Mouse (Mus musculus) embryonic facial prominence, embryonic 11.5 days (tissue): ENCODE measurements at regions not wholly inside any gene's neighbourhood (a gene's known extent, or its start where the extent isn't known, plus 50 kb on each side); places are given as distances from the start of the nearest gene placed in this dataset.

Experiments
- ATAC-seq: fragments of 200-750 bp; cut with Nextera tagmentation; replicated peaks from 2 replicates; pipeline ENCODE4 v1.8.0; 2017; ENCODE audit warnings: low read depth; ENCODE audit not compliant: insufficient number of reproducible peaks, low FRiP score, low TSS enrichment
- DNase-seq: peaks from one replicate; pipeline ENCODE4 v3.0.0-alpha.2; 2015; ENCODE audit warnings: low spot score
- H3K27ac ChIP-seq: fragments of 300-500 bp; sonication (generic); replicated peaks from 2 replicates; pipeline ENCODE4 v1.5.1; 2014; ENCODE audit warnings: mild to moderate bottlenecking, low read depth, low read length, control low read depth
- H3K27me3 ChIP-seq: fragments of 300-500 bp; sonication (generic); 2 replicates; pipeline ENCODE4 v1.6.1; 2014; ENCODE audit warnings: mild to moderate bottlenecking, low read length, moderate library complexity, mixed read lengths; ENCODE audit not compliant: control insufficient read depth, insufficient read depth
- H3K36me3 ChIP-seq: fragments of 300-500 bp; sonication (generic); replicated peaks from 2 replicates; pipeline ENCODE4 v1.6.1; 2014; ENCODE audit warnings: low read depth, mild to moderate bottlenecking, low read length, moderate library complexity, mixed read lengths; ENCODE audit not compliant: control insufficient read depth, insufficient read depth
- H3K4me1 ChIP-seq: fragments of 300-500 bp; sonication (generic); 2 replicates; pipeline ENCODE4 v1.6.1; 2014; ENCODE audit warnings: low read length, mixed read lengths; ENCODE audit not compliant: control insufficient read depth, insufficient read depth
- H3K4me2 ChIP-seq: fragments of 300-500 bp; sonication (generic); 2 replicates; pipeline ENCODE4 v1.6.1; 2014; ENCODE audit warnings: low read depth, mild to moderate bottlenecking, control low read depth, low read length, moderate library complexity
- H3K4me3 ChIP-seq: fragments of 300-500 bp; sonication (generic); 2 replicates; pipeline ENCODE4 v1.5.1; 2014; ENCODE audit warnings: low read depth, low read length, control low read depth
- H3K9ac ChIP-seq: fragments of 300-500 bp; sonication (generic); replicated peaks from 2 replicates; pipeline ENCODE4 v1.6.1; 2014; ENCODE audit warnings: mild to moderate bottlenecking, control low read depth, low read length
- H3K9me3 ChIP-seq: fragments of 300-500 bp; sonication (generic); replicated peaks from 2 replicates; pipeline ENCODE4 v1.6.1; 2016; ENCODE audit warnings: mild to moderate bottlenecking, low read length, inconsistent platforms, mixed read lengths; ENCODE audit not compliant: control insufficient read depth
- WGBS: fragments of 180-500 bp; shearing (Covaris S2); extraction: QIAGEN DNeasy Blood & Tissue Kit; methylation state at CpG from one replicate; pipeline ENCODE4 v1.1.7; 2014; 5-methylcytosine and 5-hydroxymethylcytosine counted together

DNA sequence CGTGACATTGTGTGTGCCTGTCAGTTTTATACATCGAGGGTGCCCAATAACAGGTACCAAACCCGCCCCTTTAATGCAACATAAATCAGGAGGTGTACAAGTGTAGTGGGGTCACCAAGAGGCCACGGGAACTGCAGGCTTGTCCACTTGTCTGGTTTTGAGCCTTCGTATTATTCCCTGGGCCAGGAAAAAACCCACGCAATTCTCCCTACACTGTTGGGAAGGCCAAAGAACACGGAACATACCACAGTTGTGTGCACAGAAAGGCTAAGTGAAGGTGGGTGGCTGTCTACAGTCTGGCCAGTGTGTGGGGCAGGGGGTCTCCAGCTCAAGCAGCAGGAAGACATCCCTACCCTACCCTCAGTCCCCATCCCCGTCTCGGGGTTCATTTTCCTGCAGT lies 74.0 kb upstream of the Maml3 start:
- H3K4me3 ChIP-seq = no peak overlapping the region
- 67% methylated on average over 9 of the region's 9 CpGs for WGBS
- peaks cover 8% of the 10 kb centered on the region for H3K4me1 ChIP-seq
- H3K27ac ChIP-seq = peak overlapping the region; percentile 95
- no peaks in the 10 kb centered on the region for H3K36me3 ChIP-seq
- H3K9ac ChIP-seq = peak overlapping the region; percentile 73
- no peaks in the 10 kb centered on the region for H3K27me3 ChIP-seq
- no peak for DNase-seq
- no peak for ATAC-seq
- H3K4me2 ChIP-seq = no peak overlapping the region
- no peaks in the 10 kb centered on the region for H3K9me3 ChIP-seq

- peaks cover 8% of the 10 kb centered on the region for H3K4me1 ChIP-seq
- H3K4me3 ChIP-seq = no peak overlapping the region
Observed at GRCm38 (mm10) chr3:52179686-52180085, 74.8 kb upstream of the Maml3 start.

DNA sequence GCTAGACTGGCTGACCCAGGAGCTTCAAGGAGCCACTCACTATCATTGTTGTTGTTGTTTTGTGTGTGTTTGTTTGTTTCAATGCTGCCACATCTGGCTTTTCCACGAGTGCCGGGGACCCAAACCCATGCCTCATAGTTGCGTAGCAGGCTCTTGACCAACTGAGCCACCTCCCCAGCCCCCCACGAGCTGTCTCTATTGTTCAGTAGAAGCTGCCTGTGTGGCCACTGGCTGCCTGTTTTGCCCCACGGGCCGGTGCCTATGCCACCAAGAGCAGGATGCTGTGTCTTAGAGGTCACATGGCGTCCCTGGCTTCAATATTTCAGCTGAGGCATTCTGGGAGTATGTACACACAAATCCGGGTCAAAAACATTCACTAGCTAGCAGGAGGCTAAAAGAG lies 75.4 kb upstream of the Maml3 start:
- Histone ChIP-seq H3K9ac (peak overlapping the region; percentile 41), H3K4me1 (peaks cover 8% of the 10 kb centered on the region), H3K4me3 (no peak overlapping the region), H3K36me3 (no peaks in the 10 kb centered on the region), H3K27me3 (no peaks in the 10 kb centered on the region), H3K4me2 (no peak overlapping the region), H3K27ac (peak overlapping the region; percentile 95), H3K9me3 (no peaks in the 10 kb centered on the region)
- WGBS = 24% methylated on average over 8 of the region's 8 CpGs
- ATAC-seq (0 out of 2 replicates have a peak, but pooled peaks have one; percentile 32), DNase-seq (peak; percentile 35)

More at GRCm38 (mm10) chr3:52179686-52180085, 74.8 kb upstream of the Maml3 start:
- no peaks in the 10 kb centered on the region for H3K36me3 ChIP-seq
- peak overlapping the region; percentile 32 for H3K4me2 ChIP-seq
- H3K27ac ChIP-seq = peak overlapping the region; percentile 95
- no peaks in the 10 kb centered on the region for H3K9me3 ChIP-seq
- DNase-seq (peak; percentile 94), ATAC-seq (peak; percentile 82)
- H3K9ac ChIP-seq = peak overlapping the region; percentile 73
- H3K27me3 ChIP-seq = no peaks in the 10 kb centered on the region
- WGBS = 0% methylated on average over 12 of the region's 12 CpGs

DNA sequence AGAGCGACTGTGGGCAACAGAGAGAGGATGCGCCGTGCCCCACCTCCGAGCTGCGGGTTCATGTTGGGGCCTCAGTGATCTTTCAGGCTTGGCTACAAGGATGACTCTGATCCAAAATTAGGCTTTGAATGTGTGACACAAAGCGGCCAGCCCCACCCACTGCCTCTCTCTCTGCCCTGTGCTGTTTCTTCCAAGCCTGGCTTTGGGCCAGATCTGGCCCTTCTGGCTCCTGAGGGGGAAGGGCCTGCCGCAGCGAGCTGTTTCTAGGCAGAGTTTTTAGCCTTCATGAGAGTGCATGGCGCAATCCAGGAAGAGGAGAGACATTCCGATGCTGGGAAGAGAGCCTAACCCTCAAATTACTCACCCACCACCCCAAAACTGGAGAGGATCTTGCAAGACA lies 75.9 kb upstream of the Maml3 start:
- Histone ChIP-seq H3K4me1 (peaks cover 8% of the 10 kb centered on the region), H3K9me3 (no peaks in the 10 kb centered on the region), H3K4me2 (no peak overlapping the region), H3K27ac (peak overlapping the region; percentile 95), H3K4me3 (no peak overlapping the region), H3K27me3 (no peaks in the 10 kb centered on the region), H3K9ac (peak overlapping the region; percentile 41), H3K36me3 (no peaks in the 10 kb centered on the region)
- ATAC-seq (peak; percentile 57; the same call in 1 of the 2 replicates), DNase-seq (peak; percentile 79)
- WGBS = 35% methylated on average over 10 of the region's 10 CpGs

- Histone ChIP-seq H3K9me3 (no peaks in the 10 kb centered on the region), H3K9ac (no peak overlapping the region), H3K4me2 (no peak overlapping the region), H3K4me1 (peaks cover 8% of the 10 kb centered on the region), H3K27me3 (no peaks in the 10 kb centered on the region), H3K36me3 (no peaks in the 10 kb centered on the region), H3K27ac (peak overlapping the region; percentile 95; the same call in 1 of the 2 replicates), H3K4me3 (no peak overlapping the region)
- ATAC-seq (no peak), DNase-seq (no peak)
- WGBS = 88% methylated on average over 9 of the region's 9 CpGs
Observed at GRCm38 (mm10) chr3:52181326-52182101, 76.6 kb upstream of the Maml3 start.

GRCm38 (mm10) chr3:52184241-52184640 lies 79.4 kb upstream of the Maml3 start:
- Histone ChIP-seq H3K4me2 (no peak overlapping the region), H3K4me3 (no peak overlapping the region), H3K9ac (no peak overlapping the region), H3K4me1 (peaks cover 8% of the 10 kb centered on the region), H3K36me3 (no peaks in the 10 kb centered on the region), H3K27me3 (no peaks in the 10 kb centered on the region), H3K9me3 (no peaks in the 10 kb centered on the region), H3K27ac (no peak overlapping the region)
- ATAC-seq = no peak
- no peak for DNase-seq
- WGBS = 77% methylated on average over 12 of the region's 12 CpGs

DNA sequence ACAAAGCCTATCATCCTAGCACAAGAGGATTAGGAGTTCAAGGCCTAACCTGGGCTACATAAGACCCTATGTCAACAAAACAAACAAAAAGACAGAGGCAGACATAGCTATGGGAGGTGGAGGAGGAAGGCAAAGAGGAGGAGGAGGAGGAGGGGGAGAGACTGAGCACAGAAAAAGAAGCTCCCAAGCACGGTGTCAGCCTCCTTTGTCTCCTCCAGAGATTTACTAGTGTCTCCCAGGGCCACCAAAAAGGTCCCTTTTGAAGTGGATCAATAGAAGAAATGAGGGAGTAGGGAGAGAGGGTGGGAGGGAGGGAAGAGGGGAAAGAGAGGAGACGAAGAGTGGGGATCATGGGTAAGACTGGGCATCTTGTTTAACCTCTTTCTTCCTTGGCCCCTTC lies 80.5 kb upstream of the Maml3 start:
- Histone ChIP-seq H3K27ac (no peak overlapping the region), H3K27me3 (no peaks in the 10 kb centered on the region), H3K9me3 (no peaks in the 10 kb centered on the region), H3K9ac (no peak overlapping the region), H3K4me3 (no peak overlapping the region), H3K36me3 (no peaks in the 10 kb centered on the region), H3K4me1 (peaks cover 6% of the 10 kb centered on the region), H3K4me2 (no peak overlapping the region)
- no peak for ATAC-seq
- no peak for DNase-seq
- WGBS = 40% methylated on average over 2 of the region's 2 CpGs

- Histone ChIP-seq H3K4me2 (no peak overlapping the region), H3K27ac (no peak overlapping the region), H3K27me3 (no peaks in the 10 kb centered on the region), H3K4me1 (no peaks in the 10 kb centered on the region; the same call in 1 of the 2 replicates), H3K4me3 (no peak overlapping the region), H3K9ac (no peak overlapping the region), H3K9me3 (no peaks in the 10 kb centered on the region), H3K36me3 (no peaks in the 10 kb centered on the region)
- DNase-seq (peak; percentile 55), ATAC-seq (peak; percentile 66)
- WGBS = 43% methylated on average over 4 of the region's 4 CpGs
Observed at GRCm38 (mm10) chr3:52187401-52187801, 80.7 kb upstream of the Foxo1 start.
